In the genomic region with DNA sequence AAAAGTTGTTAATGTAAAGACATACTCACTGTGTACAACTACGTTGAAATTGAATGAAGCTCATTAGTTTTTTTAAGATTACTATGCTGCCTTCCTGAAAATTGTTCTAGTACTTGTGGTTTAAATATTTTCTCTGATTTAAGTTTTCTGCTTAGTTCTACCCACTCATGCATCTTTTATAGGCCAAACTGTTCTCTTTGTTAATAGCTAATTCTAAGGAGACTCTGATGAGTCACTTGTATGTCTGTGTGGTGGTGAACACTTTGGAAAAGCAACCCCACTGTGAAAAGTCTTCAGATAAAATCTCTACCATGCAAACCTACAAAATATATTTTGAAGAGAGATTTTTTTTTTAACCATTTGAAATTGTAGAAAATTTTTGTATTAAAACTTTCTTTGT, we compare ENCODE assay signal across 24 mouse cellular contexts. TPM values are rescaled to one million over a fixed set of nuclear protein-coding genes. Genes with fewer than 3 reads are reported as not detected.
DNase-seq lines count a peak whose midpoint lies in the region; ATAC-seq and TF ChIP-seq lines count a peak whose summit lies in the region.
"Had no signal": no experiment of that assay in that cellular context is flagged by ENCODE, and none has a peak within 500 bp of the region (broad histone marks: within the 10 kb centered on the region; RNA-seq: fewer than 3 reads in every experiment).

No protein-coding gene starts in this region.

- H3K4me1 ChIP-seq in olfactory bulb, adult 2 months (ENCODE audit: control insufficient read depth, insufficient read depth, low read length), result peaks cover 2% of the 10 kb centered on the region; the same call in 1 of the 2 replicates
- H3K4me1 ChIP-seq in hindbrain, embryonic 12.5 days, result no peaks in the 10 kb centered on the region
- H3K4me1 ChIP-seq: embryonic facial prominence, embryonic 12.5 days; embryonic facial prominence, embryonic 15.5 days; forebrain, embryonic 12.5 days; forebrain, embryonic 15.5 days; hindbrain, embryonic 13.5 days had no signal

- no peaks in the 10 kb centered on the region for H3K27me3 ChIP-seq in hindbrain, embryonic 12.5 days
- H3K27me3 ChIP-seq: embryonic facial prominence, embryonic 12.5 days; embryonic facial prominence, embryonic 15.5 days; forebrain, embryonic 12.5 days; forebrain, embryonic 15.5 days; hindbrain, embryonic 13.5 days; Patski had no signal

- 52% methylated on average over 1 of the region's 1 CpGs for WGBS in olfactory bulb, adult 2 months
- WGBS in hindbrain, embryonic 12.5 days, result 97% methylated on average over 1 of the region's 1 CpGs

- no peak overlapping the region for H3K9ac ChIP-seq in hindbrain, embryonic 12.5 days
- H3K9ac ChIP-seq: embryonic facial prominence, embryonic 12.5 days; embryonic facial prominence, embryonic 15.5 days; forebrain, embryonic 12.5 days; forebrain, embryonic 15.5 days; hindbrain, embryonic 13.5 days had no signal

- no peak for TF ChIP-seq POLR2A in olfactory bulb, adult 2 months (IDR thresholded peaks at IDR 0.05; ENCODE audit: insufficient read depth, low read depth, low read length)

- H3K9me3 ChIP-seq in hindbrain, embryonic 12.5 days (replicated peaks), result no peaks in the 10 kb centered on the region
- H3K9me3 ChIP-seq: embryonic facial prominence, embryonic 12.5 days; embryonic facial prominence, embryonic 15.5 days; forebrain, embryonic 12.5 days; forebrain, embryonic 15.5 days; hindbrain, embryonic 13.5 days had no signal

- H3K36me3 ChIP-seq in hindbrain, embryonic 12.5 days, result no peaks in the 10 kb centered on the region
- H3K36me3 ChIP-seq: embryonic facial prominence, embryonic 12.5 days; embryonic facial prominence, embryonic 15.5 days; forebrain, embryonic 12.5 days; forebrain, embryonic 15.5 days; hindbrain, embryonic 13.5 days had no signal

- no peak for TF ChIP-seq CTCF in olfactory bulb, adult 2 months (IDR thresholded peaks at IDR 0.05; ENCODE audit: insufficient read depth, low read depth, low read length)

- peak; percentile 61 for DNase-seq in Muller cell, postnatal 12 days (ENCODE audit: inconsistent ontology term)
- DNase-seq in brain, adult 2 months (ENCODE audit: low read depth, low spot score), result peak; percentile 57
- DNase-seq in cerebellum, adult 11-12 months, result no peak
- DNase-seq in retina, postnatal 1 day, result no peak
- DNase-seq: adrenal gland, postnatal 14 days; cerebellum, adult 2 months; cerebellum, adult 9-11 months; cerebellum, postnatal 25 days; gastrocnemius, adult 2 months; gastrocnemius, postnatal 14 days; heart, adult 11 months had no signal

- H3K4me3 ChIP-seq in olfactory bulb, adult 2 months (ENCODE audit: insufficient read depth, low read depth, low read length), result no peak overlapping the region
- no peak overlapping the region for H3K4me3 ChIP-seq in hindbrain, embryonic 12.5 days
- H3K4me3 ChIP-seq: embryonic facial prominence, embryonic 12.5 days; embryonic facial prominence, embryonic 15.5 days; erythroblast, embryonic 14.5 days; forebrain, embryonic 12.5 days; forebrain, embryonic 15.5 days; gastrocnemius, adult 2 months; hindbrain, embryonic 13.5 days had no signal

- peak overlapping the region; percentile 75; the same call in 1 of the 2 replicates for H3K27ac ChIP-seq in olfactory bulb, adult 2 months (ENCODE audit: insufficient read depth, low read depth, low read length)
- no peak overlapping the region for H3K27ac ChIP-seq in hindbrain, embryonic 12.5 days
- H3K27ac ChIP-seq: embryonic facial prominence, embryonic 12.5 days; embryonic facial prominence, embryonic 15.5 days; forebrain, embryonic 12.5 days; forebrain, embryonic 15.5 days; gastrocnemius, adult 2 months; hindbrain, embryonic 13.5 days; hindbrain, postnatal 0 days had no signal

- no peak for ATAC-seq in hindbrain, embryonic 12.5 days (ENCODE audit: low FRiP score)
- ATAC-seq: forebrain, embryonic 15.5 days; hindbrain, postnatal 0 days; inflammation-experienced regulatory T-cells, adult 6 months; intestine, embryonic 16.5 days; Patski had no signal

- no peak overlapping the region for H3K4me2 ChIP-seq in hindbrain, embryonic 12.5 days (replicated peaks)
- H3K4me2 ChIP-seq: embryonic facial prominence, embryonic 12.5 days; embryonic facial prominence, embryonic 15.5 days; forebrain, embryonic 12.5 days; forebrain, embryonic 15.5 days; heart, embryonic 11.5 days; hindbrain, embryonic 13.5 days had no signal

RNA-seq across cellular contexts. Expression of gene AL731706.1, which starts 47.1 kb away (rescaled TPM):
- polyA plus RNA-seq in olfactory bulb, adult 2 months (2012; ENCODE audit: insufficient read depth, insufficient read length, low replicate concordance, missing spikeins), result not detected in 2 replicates
- polyA plus RNA-seq in hindbrain, embryonic 12.5 days (2016; fragmentation: Nextera tagmentation; extraction: Ambion mirVana), result 24.1 and 30.3 TPM in 2 replicates

RNA-seq across cellular contexts. Expression of gene Mkks, which starts 47.1 kb away (rescaled TPM):
- polyA plus RNA-seq in olfactory bulb, adult 2 months (2012; ENCODE audit: insufficient read depth, insufficient read length, low replicate concordance, missing spikeins), result not detected in 2 replicates
- 13.1 and 15.8 TPM in 2 replicates for polyA plus RNA-seq in hindbrain, embryonic 12.5 days (2016; fragmentation: Nextera tagmentation; extraction: Ambion mirVana)

RNA-seq across cellular contexts. Expression of gene Slx4ip, which starts 47.2 kb away (rescaled TPM):
- not detected in 2 replicates for polyA plus RNA-seq in olfactory bulb, adult 2 months (2012; ENCODE audit: insufficient read depth, insufficient read length, low replicate concordance, missing spikeins)
- 11.8 and 12.9 TPM in 2 replicates for polyA plus RNA-seq in hindbrain, embryonic 12.5 days (2016; fragmentation: Nextera tagmentation; extraction: Ambion mirVana)

RNA-seq across cellular contexts. Expression of gene AL731706.2, which starts 52.8 kb away (rescaled TPM):
- not detected in 2 replicates for polyA plus RNA-seq in olfactory bulb, adult 2 months (2012; ENCODE audit: insufficient read depth, insufficient read length, low replicate concordance, missing spikeins)
- 10.4 and 30.3 TPM in 2 replicates for polyA plus RNA-seq in hindbrain, embryonic 12.5 days (2016; fragmentation: Nextera tagmentation; extraction: Ambion mirVana)
- polyA plus RNA-seq: cerebellum, adult 2 months; erythroblast, embryonic 14.5 days had no signal

Comparison
In these comparisons a context has a peak if more than half of its experiments do, and no peak if none do; other contexts are left out.
1. DNase-seq: peak in Muller cell, postnatal 12 days (single experiment) and brain, adult 2 months (single experiment); none in cerebellum, adult 11-12 months (single experiment) and retina, postnatal 1 day (single experiment).
2. RNA of gene AL731706.1, which starts 47.1 kb away (polyA plus RNA-seq): 24.1 to 30.3 TPM in hindbrain, embryonic 12.5 days; not detected in olfactory bulb, adult 2 months; every median in the first group is over 10 times any median in the second.
3. RNA of gene Mkks, which starts 47.1 kb away (polyA plus RNA-seq): 13.1 to 15.8 TPM in hindbrain, embryonic 12.5 days; not detected in olfactory bulb, adult 2 months; every median in the first group is over 10 times any median in the second.
4. RNA of gene Slx4ip, which starts 47.2 kb away (polyA plus RNA-seq): 11.8 to 12.9 TPM in hindbrain, embryonic 12.5 days; not detected in olfactory bulb, adult 2 months; every median in the first group is over 10 times any median in the second.